Mouse (Mus musculus): ENCODE data around the gene Kcnj9. TPM values are rescaled to one million over a fixed set of nuclear protein-coding genes. Genes with fewer than 3 reads are reported as not detected.

Kcnj9 gene
- polyA plus RNA-seq, 1 experiment from 2014 or later, result 0.05 TPM

DNA sequence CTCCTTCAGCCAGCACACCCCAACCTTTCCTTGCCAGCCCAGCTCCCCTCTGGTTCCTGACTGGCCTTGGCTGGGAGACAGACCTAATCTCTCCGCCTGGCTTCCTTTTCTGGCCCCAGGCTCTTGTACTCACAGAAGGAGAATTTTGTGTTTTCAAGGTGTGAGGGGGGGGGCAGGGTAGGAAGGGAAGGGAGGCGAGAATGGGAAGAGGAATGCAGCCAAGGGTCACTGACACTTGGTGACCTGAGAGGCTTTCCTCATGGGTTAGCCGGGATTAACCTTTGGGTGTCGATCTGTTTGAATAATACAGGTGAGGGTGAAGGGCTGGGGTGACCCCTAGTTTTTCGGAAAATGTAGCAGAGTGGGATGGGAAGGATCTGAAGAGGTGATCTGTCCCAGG is 55.0 kb downstream of the Kcnj9 start:
- Histone ChIP-seq H3K4me3 (ENCODE audit: low read depth, low read length) (no peak overlapping the region), H3K4me2 (replicated peaks; ENCODE audit: low read depth) (no peak overlapping the region), H3K9me3 (ENCODE audit: control insufficient read depth) (no peaks in the 10 kb centered on the region), H3K36me3 (ENCODE audit: control insufficient read depth, insufficient read depth) (no peaks in the 10 kb centered on the region), H3K27ac (ENCODE audit: low read depth, low read length) (no peak overlapping the region), H3K4me1 (replicated peaks; ENCODE audit: control insufficient read depth, insufficient read depth, low read length) (no peaks in the 10 kb centered on the region; the same call in 1 of the 2 replicates), H3K27me3 (replicated peaks; ENCODE audit: control insufficient read depth, insufficient read depth, low read length) (no peaks in the 10 kb centered on the region), H3K9ac (ENCODE audit: low read depth, low read length) (no peak overlapping the region)
- 57% methylated on average over 5 of the region's 5 CpGs for WGBS
- no peak for ATAC-seq
- no peak for TF ChIP-seq CTCF (IDR thresholded peaks at IDR 0.05; ENCODE audit: low read depth)

DNA sequence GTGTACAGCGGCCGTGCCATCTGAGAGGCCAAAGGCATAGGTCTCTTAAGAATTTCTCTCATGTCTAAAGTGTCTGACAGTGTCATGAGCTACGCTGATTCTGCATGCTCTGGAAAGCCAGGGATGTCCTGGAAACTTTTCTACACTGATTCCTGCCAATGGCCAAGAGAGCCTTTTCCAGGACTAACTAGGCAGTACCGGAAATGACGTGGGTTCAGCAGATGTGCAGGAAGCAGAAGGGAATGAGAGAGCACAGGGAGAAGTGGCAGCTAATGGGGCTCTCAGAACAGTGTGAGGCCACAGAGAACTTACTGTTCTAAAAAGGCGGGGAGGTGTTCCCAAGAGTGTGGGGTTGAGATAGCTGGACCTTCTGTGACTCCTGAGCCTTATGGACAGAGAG is 55.7 kb downstream of the Kcnj9 start:
- ATAC-seq, result no peak
- 87% methylated on average over 6 of the region's 6 CpGs for WGBS
- no peak overlapping the region for H3K9ac ChIP-seq (ENCODE audit: low read depth, low read length)
- no peak overlapping the region for H3K4me2 ChIP-seq (replicated peaks; ENCODE audit: low read depth)
- TF ChIP-seq CTCF (IDR thresholded peaks at IDR 0.05; ENCODE audit: low read depth), result no peak
- H3K27me3 ChIP-seq (replicated peaks; ENCODE audit: control insufficient read depth, insufficient read depth, low read length), result no peaks in the 10 kb centered on the region
- H3K4me1 ChIP-seq (replicated peaks; ENCODE audit: control insufficient read depth, insufficient read depth, low read length), result no peaks in the 10 kb centered on the region; the same call in 1 of the 2 replicates
- no peak overlapping the region for H3K4me3 ChIP-seq (ENCODE audit: low read depth, low read length)
- no peak overlapping the region for H3K27ac ChIP-seq (ENCODE audit: low read depth, low read length)
- H3K36me3 ChIP-seq (ENCODE audit: control insufficient read depth, insufficient read depth), result no peaks in the 10 kb centered on the region
- H3K9me3 ChIP-seq (ENCODE audit: control insufficient read depth), result no peaks in the 10 kb centered on the region

DNA sequence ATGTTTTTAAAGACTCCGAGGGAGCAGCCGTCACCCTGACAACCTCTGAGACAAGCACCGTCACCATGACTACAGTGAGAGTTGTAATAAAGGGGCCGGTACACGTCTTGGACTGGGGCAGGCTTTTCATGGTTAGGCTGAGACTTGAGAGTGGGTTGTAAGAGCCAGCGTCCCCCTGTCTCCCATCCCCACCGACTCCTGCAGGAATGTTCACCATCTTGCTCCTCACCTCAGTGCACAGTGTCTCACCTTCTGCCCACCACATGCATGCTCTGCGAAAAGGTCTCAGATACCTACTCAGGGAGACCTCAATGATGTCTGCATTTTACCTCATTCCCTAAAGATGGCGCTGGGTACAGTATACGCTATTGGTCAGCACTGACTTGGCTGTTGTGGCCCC is 57.4 kb downstream of the Kcnj9 start:
- Histone ChIP-seq H3K36me3 (ENCODE audit: control insufficient read depth, insufficient read depth) (no peaks in the 10 kb centered on the region), H3K9me3 (ENCODE audit: control insufficient read depth) (no peaks in the 10 kb centered on the region), H3K4me2 (replicated peaks; ENCODE audit: low read depth) (no peak overlapping the region), H3K9ac (ENCODE audit: low read depth, low read length) (no peak overlapping the region), H3K27ac (ENCODE audit: low read depth, low read length) (no peak overlapping the region), H3K4me1 (replicated peaks; ENCODE audit: control insufficient read depth, insufficient read depth, low read length) (no peaks in the 10 kb centered on the region; the same call in 1 of the 2 replicates), H3K27me3 (replicated peaks; ENCODE audit: control insufficient read depth, insufficient read depth, low read length) (no peaks in the 10 kb centered on the region), H3K4me3 (ENCODE audit: low read depth, low read length) (no peak overlapping the region)
- WGBS, result 56% methylated on average over 10 of the region's 10 CpGs
- no peak for ATAC-seq
- TF ChIP-seq CTCF (IDR thresholded peaks at IDR 0.05; ENCODE audit: low read depth), result no peak

DNA sequence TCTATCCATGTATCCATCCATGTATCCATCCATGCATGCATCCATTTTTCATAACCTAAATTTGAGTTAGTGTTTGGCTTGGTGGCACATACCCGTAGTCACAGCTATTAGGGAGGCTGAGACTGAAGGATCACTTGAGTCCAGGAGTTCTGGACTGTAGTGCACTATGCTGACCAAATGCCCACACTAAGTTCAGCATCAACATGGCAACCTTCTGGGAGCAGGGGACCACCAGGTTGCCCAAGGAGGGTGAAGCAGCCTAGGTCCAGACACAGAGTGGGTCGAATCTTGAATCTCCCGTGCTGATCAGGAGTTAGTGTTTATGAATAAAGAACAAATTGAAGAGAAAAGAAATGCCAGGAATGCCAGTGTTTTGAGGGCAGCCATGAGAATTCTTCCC is 57.9 kb downstream of the Kcnj9 start:
- no peak for ATAC-seq
- no peaks in the 10 kb centered on the region for H3K27me3 ChIP-seq (replicated peaks; ENCODE audit: control insufficient read depth, insufficient read depth, low read length)
- no peak overlapping the region for H3K4me3 ChIP-seq (ENCODE audit: low read depth, low read length)
- H3K9me3 ChIP-seq (ENCODE audit: control insufficient read depth), result no peaks in the 10 kb centered on the region
- no peak for TF ChIP-seq CTCF (IDR thresholded peaks at IDR 0.05; ENCODE audit: low read depth)
- WGBS, result 82% methylated on average over 3 of the region's 3 CpGs
- no peaks in the 10 kb centered on the region for H3K36me3 ChIP-seq (ENCODE audit: control insufficient read depth, insufficient read depth)
- H3K4me1 ChIP-seq (replicated peaks; ENCODE audit: control insufficient read depth, insufficient read depth, low read length), result no peaks in the 10 kb centered on the region; the same call in 1 of the 2 replicates
- no peak overlapping the region for H3K9ac ChIP-seq (ENCODE audit: low read depth, low read length)
- no peak overlapping the region for H3K27ac ChIP-seq (ENCODE audit: low read depth, low read length)
- H3K4me2 ChIP-seq (replicated peaks; ENCODE audit: low read depth), result no peak overlapping the region

Other genes with a start within 250 kb of the Kcnj9 start
- 133 and 139 TPM in 2 replicates for gene Copa, start 246.8 kb downstream of the Kcnj9 start, polyA plus RNA-seq (2015; fragmentation: Nextera tagmentation; extraction: Ambion mirVana)
- 110 and 115 TPM in 2 replicates for gene Ncstn, start 246.5 kb downstream of the Kcnj9 start, polyA plus RNA-seq (2015; fragmentation: Nextera tagmentation; extraction: Ambion mirVana)
- 132 and 134 TPM in 2 replicates for gene Pex19, start 202.6 kb downstream of the Kcnj9 start, polyA plus RNA-seq (2015; fragmentation: Nextera tagmentation; extraction: Ambion mirVana)
- gene Dcaf8, start 181.2 kb downstream of the Kcnj9 start, polyA plus RNA-seq (2015; fragmentation: Nextera tagmentation; extraction: Ambion mirVana), result 48.6 and 50.8 TPM in 2 replicates
- gene Pea15a, start 122.5 kb downstream of the Kcnj9 start, polyA plus RNA-seq (2015; fragmentation: Nextera tagmentation; extraction: Ambion mirVana), result 44.5 and 44.9 TPM in 2 replicates
- 21.5 and 22.8 TPM in 2 replicates for gene Casq1, start 109.5 kb downstream of the Kcnj9 start, polyA plus RNA-seq (2015; fragmentation: Nextera tagmentation; extraction: Ambion mirVana)
- gene Atp1a4, start 70.9 kb downstream of the Kcnj9 start, polyA plus RNA-seq (2015; fragmentation: Nextera tagmentation; extraction: Ambion mirVana), result not detected in 2 replicates
- 17.7 and 17.8 TPM in 2 replicates for gene Igsf8, start 67.7 kb downstream of the Kcnj9 start, polyA plus RNA-seq (2015; fragmentation: Nextera tagmentation; extraction: Ambion mirVana)
- 1.9 and 2.8 TPM in 2 replicates for gene Atp1a2, start 31.3 kb downstream of the Kcnj9 start, polyA plus RNA-seq (2015; fragmentation: Nextera tagmentation; extraction: Ambion mirVana)
- gene Kcnj10, start 11.9 kb upstream of the Kcnj9 start, polyA plus RNA-seq (2015; fragmentation: Nextera tagmentation; extraction: Ambion mirVana), result 0.16 and 0.17 TPM in 2 replicates
- gene Pigm, start 47.2 kb upstream of the Kcnj9 start, polyA plus RNA-seq (2015; fragmentation: Nextera tagmentation; extraction: Ambion mirVana), result 4.3 and 4.4 TPM in 2 replicates
- gene Slamf9, start 146.0 kb upstream of the Kcnj9 start, polyA plus RNA-seq (2015; fragmentation: Nextera tagmentation; extraction: Ambion mirVana), result 1.8 and 2.1 TPM in 2 replicates
- gene Igsf9, start 152.5 kb upstream of the Kcnj9 start, polyA plus RNA-seq (2015; fragmentation: Nextera tagmentation; extraction: Ambion mirVana), result 73.4 and 93.7 TPM in 2 replicates
- 339 and 374 TPM in 2 replicates for gene Tagln2, start 170.7 kb upstream of the Kcnj9 start, polyA plus RNA-seq (2015; fragmentation: Nextera tagmentation; extraction: Ambion mirVana)
- gene Cfap45, start 191.5 kb upstream of the Kcnj9 start, polyA plus RNA-seq (2015; fragmentation: Nextera tagmentation; extraction: Ambion mirVana), result 0.77 and 1.3 TPM in 2 replicates
- gene Vsig8, start 226.6 kb upstream of the Kcnj9 start, polyA plus RNA-seq (2015; fragmentation: Nextera tagmentation; extraction: Ambion mirVana), result 0.44 and 0.53 TPM in 2 replicates

All from intestine, postnatal 0 days (tissue).